Mouse (Mus musculus) kidney, adult 11 months (tissue): ENCODE measurements around the gene Manbal.
"Not testable (repeated sequence)": the region's sequence is repeated elsewhere in the genome, so short reads cannot be mapped to it uniquely, and the experiment has no call there.

Experiments
- DNase-seq: peaks from one replicate; pipeline ENCODE4 v3.0.0; 2022

Gene Manbal

DNA sequence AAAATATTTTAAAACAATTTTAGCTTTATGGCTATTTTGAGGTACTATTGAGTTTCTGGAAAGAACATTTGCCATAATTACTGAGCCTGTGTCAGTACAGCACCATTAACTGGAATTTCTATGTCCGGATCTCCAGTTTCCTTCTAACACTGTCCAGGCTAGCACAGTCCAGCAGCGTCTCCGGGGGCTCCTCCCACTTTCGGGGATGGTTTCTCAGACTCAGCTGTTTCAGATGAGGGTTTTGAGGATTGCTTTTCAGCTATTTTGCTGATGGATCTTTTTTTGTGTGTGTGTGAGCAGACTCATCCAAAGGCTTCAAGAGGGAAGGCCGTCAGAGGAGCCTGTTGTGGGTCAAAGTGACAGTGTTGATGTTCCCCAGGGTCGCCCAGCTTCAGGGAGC lies 4.3 kb downstream of the Manbal start:
- peak; percentile 15 for DNase-seq

DNA sequence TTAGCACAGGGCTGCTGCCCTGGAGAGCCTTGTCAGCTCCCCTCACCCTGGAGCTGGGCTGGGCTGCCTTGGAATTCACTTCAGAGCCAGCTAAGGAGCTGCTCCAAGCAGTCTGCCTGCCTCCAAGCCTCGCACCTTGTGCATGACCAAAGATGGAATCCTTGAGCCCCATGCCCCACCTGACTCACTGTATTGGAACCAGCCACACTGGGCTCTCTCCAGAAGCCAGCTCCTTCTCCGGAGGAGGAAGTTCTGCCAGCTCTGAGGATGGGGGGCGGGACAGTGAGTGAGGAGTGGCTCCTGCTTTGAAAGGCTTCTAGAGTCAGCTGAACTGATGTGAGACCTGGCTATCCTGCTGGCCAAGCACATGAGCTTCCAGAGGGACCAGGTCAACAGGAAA lies 6.3 kb downstream of the Manbal start:
- no peak for DNase-seq

DNA sequence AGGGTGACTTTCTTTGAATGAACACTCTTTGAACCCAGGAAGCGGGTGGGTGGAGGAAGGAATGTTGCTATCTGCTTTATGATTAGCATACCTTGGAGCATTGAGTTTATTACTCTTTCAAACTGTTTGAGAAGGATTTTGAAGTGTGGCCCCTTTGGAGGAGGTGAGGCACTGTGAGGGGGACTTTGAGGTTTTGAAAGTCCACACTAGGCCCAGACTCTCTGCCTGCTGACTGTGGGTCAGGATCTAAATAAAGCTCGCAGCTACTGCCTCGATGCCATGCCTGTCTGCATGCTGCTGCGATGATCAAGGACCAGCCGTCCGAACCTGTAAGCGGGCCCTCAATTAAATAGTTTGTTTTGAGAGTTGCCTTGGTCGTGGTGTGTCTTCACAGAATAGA lies 7.7 kb downstream of the Manbal start:
- no peak for DNase-seq

DNA sequence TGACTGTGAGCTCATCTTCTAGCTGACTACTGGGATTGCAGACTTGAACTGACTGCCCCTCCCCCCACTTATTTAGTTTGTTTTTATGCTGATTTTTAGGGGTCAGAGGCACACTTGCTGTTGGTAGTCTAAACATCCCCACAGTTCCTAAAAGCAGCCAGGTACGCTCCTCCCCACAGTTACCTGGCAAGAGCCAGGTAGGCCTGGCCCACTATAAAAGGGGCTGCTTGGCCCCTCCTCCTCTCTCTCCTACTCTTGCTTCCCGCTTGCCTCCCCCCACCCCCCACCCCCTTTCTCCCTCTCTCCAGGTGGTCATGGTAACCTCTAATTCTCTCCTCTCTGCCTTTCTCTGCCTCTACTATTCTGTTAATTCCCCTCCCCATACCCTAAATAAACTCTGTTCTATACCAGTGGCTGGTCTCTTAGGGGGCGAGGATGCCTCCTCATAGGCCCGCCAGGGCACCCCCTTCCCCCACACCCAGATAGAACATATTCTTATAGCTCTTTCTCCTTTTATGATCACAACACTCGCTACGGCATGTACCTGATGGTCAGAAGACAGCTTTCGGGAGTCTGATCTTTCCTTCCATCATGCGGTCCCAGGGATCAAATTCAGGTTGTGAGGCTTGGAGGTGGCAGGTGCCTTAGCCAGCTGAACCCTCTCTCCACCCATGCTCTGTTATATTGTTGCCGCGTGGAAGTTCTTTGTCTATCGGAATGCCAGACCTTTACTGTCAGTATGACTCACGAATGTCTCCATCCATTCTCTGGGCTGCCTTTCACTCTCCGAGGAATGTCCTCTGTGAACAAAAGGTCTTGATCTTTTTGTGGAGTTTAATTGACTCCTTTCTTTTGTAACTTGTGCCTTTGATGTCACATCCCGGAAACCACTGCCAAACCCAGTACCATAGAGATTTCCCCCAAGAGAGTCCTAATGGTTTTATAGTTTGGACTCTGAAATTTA lies 8.7 kb downstream of the Manbal start:
- no peak for DNase-seq

DNA sequence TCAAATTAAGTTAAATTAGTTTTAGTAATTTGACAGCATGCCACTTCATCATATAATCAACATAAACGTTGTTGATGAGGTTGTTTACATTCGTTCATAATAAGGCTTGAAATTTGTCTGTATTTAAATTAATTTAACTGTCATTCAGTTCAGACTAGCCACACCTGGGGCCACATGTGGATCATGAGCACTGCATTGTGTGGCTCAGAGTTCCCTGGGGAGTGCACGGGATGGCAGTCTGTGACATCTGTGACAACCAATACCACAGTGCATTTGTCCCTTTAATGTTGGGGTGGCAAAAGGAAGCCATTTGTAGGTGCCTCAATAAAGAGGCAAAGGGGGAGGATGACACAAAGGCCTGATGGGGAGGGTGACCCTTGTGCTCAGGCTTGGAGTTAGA lies 9.6 kb downstream of the Manbal start:
- DNase-seq, result no peak

DNA sequence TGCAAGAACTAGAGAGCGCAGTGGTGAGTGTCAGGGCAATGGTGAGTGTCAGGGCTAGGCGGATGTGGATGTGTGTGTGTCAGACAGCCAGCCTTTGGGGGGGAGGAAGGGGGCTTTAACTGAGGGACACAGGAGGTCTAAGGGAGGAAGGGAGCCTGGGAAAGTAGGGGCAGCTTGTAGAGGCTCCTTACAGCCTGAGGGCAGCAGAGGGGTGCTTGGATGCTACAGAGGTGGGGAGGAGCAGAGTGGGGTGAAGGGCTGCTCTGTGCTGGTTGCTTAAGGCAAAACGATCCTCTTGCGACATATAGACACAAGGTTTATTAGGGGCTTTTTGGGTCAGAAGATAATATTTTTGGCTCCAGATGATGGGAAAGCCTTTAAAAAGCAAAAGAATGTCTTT lies 17.4 kb downstream of the Manbal start:
- DNase-seq, result no peak

DNA sequence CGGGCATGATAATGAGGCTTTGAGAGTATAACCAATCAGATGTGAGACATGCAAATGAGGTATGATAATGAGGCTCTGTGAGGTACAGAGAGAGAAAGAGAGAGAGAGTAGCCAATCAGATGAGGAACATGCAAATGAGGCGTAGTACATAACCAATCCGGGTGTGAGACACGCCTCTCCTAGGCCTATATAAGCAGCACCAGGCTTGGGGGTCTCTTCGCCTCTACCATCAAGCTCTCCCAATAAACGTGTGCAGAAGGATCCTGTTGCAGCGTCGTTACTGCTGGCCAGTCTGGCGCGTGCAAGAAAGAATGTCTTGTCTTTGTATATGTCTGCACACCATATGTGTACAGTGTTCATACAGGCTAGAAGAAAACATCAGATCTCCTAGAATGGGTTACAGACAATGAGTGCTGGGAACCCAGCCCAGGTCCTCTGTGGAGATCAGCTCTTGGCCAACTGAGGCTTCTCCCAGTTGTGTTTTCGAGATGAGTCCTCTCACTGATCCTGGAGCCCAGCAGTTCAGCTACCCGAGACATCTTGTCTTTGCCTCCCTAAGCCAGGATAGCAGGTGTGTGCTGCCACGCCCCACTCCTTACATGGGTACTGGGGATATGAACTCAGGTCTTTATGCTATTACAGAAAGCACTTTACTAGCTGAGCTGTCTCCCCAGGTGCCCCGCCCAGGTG lies 21.7 kb downstream of the Manbal start:
- DNase-seq, result not testable (repeated sequence)

DNA sequence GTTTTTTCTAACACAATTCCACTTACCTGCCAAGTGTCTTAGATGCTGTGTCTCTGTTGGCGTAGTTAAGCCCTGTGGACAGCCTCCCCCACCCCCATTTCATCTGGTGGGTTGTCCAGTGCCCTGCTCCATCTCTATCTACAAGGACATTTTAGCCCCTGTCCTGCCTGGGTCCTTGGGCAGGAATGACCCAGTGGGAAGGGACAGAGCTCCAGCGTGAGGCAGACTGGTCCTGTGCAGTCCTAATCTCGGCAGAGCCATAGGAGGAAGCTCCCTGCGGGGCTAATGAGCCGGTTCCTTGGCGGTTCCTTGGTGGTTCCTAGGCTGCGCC lies 22.2 kb downstream of the Manbal start:
- DNase-seq, result no peak

DNA sequence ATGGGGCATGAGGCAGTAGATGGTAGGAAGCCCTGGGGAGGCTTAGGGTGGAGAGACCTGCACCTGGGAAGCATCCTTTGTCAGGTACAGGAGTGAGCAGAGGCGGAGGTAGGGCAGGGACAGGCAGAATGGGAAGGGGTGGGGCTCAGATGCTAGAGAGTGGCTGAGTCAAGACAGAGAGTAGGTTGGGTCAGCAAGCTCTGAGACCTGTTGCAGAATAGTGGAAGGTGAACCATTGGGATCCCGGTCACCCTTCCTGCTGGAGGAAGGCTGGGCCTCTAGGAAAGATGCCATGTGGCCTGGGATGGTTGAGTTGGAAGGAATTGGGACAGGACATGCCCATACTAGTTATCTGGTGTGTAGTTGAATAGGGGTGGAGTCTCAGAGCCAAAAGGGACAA lies 24.9 kb downstream of the Manbal start:
- no peak for DNase-seq

DNA sequence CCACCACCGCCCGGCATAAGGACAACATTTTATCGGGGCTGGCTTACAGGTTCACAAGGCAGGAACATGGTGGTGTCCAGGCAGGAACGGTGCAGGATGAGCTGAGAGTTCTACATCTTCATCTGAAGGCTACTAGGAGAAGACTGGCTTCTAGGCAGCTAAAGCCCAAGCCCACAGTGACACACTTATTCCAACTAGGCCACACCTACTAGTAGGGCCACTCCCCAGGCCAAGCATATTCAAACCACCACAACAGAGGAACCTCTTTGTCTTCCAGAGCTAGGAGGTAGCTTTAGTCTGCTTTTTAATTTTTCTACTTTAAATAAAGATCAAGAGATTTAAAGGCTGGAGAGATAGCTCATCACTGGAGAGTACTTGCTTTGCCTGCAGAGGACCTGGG lies 26.2 kb downstream of the Manbal start:
- no peak for DNase-seq

DNA sequence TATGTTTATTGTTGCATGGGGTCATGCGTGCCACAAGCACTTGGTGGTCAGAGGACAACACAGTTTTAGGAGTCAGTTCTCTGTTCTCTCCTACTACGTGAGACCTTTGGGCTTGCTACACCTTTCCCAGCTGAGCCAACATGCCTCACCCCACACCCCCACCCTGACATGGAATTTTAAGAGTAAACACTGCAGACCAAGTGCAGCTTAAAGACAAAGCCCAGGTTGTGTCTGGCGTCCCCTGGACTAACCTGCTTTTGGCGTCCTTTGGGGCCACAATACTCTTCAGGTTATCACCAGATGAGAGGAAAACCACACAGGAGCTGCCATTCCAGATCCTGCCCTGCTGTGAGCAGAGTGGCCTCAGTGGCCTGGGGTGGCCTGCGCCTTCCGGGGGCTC lies 27.5 kb downstream of the Manbal start:
- no peak for DNase-seq

DNA sequence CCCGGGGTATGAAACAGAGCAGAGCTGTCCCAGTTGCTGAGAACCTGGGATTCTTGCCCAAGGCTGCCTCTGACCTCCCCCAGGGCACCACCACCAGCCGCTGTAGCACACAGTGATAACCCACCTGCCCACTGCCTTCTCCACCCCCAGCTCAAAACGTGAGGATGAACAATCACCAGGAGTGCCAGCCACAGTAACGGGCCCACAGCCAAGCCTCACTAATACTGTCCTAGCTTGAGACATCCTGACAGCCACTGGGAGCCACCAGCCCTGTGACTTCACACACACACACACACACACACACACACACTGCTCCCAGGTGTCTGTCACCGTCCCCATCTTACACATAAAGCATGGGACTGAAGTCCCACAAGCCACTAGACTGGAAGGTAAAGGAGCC lies 28.0 kb downstream of the Manbal start:
- no peak for DNase-seq

DNA sequence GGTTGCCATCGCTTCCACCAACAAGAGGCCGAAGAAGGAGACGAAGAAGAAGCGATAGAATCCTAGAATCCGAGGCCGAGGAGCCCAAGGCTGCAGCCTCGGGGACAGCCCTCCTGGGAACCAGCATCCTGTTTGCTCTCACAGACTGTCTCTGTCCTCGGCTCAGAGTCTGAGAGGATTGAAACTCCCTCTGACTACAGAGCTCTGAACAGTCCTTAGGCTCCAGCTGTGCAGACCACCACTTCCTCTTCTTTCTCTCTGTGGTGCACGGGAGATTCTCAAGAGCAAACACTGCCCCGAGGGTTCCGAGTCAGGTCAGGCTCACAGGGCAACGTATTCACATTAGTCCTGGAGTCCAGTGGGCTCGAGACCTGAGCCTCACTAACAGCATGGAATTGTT lies 28.6 kb downstream of the Manbal start:
- DNase-seq, result no peak

DNA sequence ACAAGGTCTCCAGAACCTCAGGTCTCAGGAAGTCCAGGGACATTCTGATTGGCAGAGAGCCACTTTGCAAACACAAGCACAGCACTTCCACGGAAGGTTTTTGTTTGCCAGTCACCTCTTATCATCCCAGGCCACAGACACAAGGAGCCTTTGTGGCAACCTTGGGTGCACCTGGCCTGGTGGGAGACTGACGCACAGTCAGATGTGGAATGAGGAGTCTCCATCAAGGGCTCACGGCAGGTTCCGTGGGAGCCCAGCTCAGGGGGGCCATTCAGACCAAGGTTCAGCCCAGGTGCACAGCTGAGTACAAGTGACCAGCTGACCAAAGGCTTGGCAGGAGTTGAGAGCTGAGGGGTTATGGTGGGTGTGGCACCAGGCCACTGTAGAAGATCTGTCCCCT lies 30.0 kb downstream of the Manbal start:
- no peak for DNase-seq

DNA sequence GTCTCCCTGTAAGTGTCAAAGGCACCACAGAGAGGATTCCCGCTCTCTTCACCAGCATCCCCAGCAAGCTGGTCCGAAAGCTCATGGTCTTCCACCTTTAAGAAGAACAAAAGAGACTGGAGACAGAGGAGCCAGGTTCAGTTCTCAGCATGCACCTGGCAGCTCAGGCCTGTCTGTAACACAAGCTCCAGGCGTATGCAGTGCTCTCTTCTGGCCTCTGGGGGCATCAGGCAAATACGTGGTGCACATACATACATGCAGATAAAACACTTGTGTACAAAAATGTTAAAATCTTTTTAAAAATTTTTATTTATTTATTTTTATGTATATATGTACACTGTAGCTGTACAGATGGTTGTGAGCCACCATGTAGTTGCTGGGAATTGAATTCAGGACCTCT lies 31.1 kb downstream of the Manbal start:
- no peak for DNase-seq

DNA sequence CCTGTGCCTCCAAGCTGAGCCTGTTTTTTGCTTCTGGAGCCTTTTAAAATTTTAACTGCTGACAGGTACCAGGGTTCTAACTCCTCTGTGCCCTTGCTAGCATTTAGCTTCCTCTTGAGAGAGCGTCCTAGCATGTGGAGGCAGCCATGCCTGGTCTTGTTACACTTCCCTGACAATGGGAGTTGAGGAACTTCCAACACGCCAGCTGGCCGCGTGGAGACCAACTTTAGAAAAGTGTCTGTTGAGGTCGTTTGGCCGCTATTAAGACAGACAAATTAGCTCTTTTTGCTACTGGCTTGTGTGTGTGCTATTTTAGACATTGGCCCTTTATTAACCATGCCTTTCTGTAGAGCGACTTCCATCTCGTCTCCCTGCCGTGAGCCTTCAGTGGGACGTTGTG lies 32.4 kb downstream of the Manbal start:
- no peak for DNase-seq

DNA sequence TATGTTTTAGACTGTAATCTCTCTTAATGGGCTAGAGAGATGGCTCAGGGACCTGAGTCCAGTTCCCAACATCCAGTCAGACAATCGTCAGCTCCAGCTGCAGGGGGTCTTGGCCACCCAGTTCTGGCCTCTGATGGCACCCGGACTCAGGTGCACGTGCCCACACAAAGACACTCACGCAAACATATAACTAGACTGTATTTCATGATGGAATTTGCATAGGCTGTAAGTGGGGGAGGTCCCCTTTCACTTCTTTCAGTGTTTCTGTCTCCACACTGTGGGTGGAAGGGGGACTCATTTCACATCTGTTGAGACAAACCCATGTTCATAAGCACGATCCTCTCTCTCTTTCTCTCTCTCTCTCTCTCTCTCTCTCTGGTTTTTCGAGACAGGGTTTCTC lies 33.1 kb downstream of the Manbal start:
- DNase-seq, result no peak

DNA sequence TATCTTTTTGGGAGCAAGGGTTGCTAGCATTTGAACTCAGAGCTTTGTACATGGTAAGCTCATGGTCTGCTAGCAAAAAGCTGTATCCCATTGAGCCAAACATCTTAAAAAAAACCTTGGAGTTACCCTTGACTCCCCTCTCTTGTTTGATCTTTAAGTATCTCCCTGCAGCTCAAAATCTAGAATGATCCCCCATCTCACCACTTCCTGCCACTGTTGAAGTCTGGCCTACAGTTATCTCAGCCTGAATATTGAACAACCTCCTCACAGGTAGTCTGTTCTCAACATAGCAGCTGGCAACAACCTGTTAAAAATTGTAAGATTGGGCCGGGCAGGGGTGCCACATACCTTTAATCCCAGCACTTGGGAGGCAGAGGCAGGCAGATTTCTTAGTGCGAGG lies 33.9 kb downstream of the Manbal start:
- DNase-seq, result no peak

DNA sequence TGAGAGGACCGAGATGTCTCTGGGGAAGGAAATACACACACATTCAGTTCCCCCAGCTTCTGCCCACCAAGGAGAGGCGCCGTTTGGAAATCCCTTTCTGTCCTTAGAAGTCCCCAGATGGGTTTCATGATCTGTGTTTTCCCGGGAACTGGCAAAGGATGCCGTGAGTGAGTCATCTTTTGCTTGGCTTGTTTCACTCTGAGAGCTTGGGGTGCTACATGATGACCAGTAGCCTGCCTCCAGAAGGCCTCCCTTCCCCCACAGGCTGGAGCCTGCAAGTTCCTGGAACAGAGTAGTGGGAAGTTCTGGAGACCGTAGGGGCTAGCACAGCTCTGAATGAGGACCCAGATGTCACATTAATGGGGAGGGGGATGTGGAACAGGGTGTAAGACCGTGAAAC lies 40.2 kb downstream of the Manbal start:
- DNase-seq, result no peak

DNA sequence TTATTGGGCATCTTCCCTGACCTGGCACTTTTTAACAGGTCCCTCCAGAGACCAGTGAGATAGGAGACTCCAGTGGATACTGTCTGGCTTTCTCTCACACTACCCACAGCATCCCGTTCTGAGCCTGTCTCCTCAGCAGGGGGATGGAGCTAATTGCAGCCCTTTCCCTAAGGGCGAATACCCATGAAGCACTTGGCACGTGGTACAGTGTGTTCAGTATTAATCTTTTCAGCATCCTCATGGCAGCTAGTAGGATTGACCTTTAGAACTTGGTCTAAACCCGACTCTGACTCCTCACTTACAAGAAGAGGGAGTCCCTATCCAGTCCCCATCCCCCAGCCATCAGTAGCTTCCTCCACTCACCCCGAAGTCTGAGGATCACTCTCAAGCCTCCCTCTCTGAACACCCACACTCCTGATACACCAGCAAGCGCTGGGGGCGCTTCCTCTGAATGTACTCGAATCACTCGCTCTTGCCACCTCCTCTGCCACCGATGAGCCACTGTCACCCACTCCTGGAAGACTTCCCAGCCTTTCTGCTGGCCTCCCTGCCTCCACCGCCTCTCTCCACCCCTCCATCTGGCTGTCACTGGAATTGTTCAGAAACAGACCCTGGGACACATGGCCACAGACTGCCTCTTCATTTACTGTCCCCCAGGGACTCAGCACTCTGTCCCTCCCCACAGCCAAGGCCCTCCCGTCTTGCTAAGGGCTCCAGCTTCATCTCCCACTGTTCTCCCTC lies 42.6 kb downstream of the Manbal start:
- no peak for DNase-seq

DNA sequence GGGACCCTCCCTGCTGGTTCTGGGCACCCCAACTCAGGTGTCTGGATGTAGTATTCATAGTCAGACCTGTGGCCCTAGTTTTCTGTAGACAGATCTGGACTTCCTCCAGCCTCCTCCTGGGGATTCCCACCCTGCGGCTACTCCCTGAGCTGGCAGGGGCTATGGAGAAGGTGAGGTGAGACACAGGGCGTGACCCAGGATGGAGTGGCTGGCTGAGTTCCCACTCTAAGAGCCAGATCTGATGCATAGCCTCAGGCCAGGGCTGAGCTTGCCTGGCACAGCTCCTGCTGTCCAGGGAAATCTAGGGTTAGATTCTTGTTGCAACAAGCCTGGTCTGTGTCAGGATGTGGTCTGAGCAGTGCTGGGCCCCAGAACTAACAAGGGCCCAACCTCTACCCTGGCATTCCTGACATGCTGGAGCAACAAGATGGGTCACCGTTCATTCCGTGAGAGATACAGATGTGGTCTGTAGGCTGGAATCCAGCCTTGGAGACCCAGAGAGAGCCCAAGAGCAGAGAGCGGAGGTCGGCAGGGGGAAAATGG lies 43.8 kb downstream of the Manbal start:
- no peak for DNase-seq

DNA sequence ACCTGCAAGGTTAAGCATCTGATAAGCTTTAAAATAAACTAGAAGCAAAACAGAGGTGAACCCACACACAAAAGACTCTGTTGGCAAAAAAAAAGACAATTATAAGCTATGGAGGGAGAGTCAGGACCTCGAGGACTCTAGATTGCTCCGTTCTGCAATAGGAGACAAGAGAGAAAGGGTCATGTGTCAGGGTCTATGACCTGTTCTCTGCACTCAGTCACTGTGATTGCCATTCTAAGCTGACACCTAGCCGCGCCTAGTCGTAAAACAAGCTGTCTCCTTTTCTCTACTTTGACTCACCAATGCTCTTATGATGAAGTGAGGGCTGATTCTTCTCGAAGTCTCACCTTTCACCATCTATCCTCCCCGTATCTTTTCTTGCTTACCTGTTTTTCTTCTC lies 45.1 kb downstream of the Manbal start:
- no peak for DNase-seq

DNA sequence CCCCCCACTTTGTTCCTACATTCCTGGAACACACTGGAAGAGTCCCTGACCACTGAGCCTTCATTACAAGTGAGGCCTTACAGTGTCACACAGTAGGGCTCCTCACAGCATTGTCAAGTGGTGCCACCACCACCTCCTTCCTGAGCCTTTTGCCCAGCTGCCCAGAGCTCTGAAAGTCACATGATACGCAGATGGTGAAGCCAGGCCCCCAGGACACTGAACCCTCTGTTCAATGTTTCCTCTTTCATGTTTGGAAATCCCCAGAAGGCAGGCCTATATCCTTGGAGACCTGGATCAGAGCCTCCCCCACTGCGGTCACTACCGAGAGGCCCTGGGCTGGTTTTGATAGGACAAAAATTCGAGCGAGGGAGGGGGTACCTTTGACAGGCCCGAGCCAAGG lies 49.8 kb downstream of the Manbal start:
- no peak for DNase-seq

DNA sequence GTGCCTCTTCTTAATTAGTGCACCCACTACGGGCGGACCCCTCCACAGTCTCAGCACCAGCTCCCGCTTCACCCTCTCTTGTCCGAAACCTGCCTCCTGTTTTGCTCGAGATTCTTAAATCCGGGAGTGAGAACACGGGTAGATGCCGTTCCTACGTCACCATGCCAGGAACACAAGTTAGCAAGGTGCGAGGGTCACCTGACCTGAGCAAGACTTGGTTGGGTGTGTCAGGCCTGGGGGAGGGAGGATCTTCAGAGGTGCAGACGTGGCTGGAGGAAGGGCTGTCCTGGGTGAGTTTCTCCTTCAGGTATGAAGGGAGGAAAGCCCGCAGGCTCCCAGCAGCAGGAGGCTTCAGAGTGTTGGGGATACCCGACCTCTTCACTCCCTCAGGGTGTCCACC lies 50.8 kb downstream of the Manbal start, which contains the start of gene Src:
TSS of gene Src (plus strand) at position 239 of the 400 bp plus-strand sequence.
- DNase-seq, result no peak
